Mouse (Mus musculus) E14TG2a.4 (cell line): ENCODE results near the gene Barx1.

Experiments
- H3K27me3 ChIP-seq: 2 replicates; pipeline ENCODE4 v1.6.1; 2014; ENCODE audit warnings: low read length, control low read depth; ENCODE audit not compliant: insufficient read depth
- H3K36me3 ChIP-seq: 2 replicates; pipeline ENCODE4 v1.6.1; 2014; ENCODE audit warnings: low read length, control low read depth; ENCODE audit not compliant: insufficient read depth
- H3K4me1 ChIP-seq: replicated peaks from 2 replicates; pipeline ENCODE4 v1.6.1; 2014; ENCODE audit warnings: low read depth, low read length, control low read depth
- H3K4me3 ChIP-seq: replicated peaks from 2 replicates; pipeline ENCODE4 v1.5.1; 2014; ENCODE audit warnings: mild to moderate bottlenecking, low read length
- H3K9me3 ChIP-seq: 2 replicates; pipeline ENCODE4 v1.6.1; 2014; ENCODE audit warnings: low read length, control low read depth
- CTCF ChIP-seq: conservative IDR thresholded peaks from 2 replicates; pipeline ENCODE4 v1.5.1; 2014; ENCODE audit warnings: low read length
- NANOG ChIP-seq: IDR thresholded peaks from 2 replicates; pipeline ENCODE4 v1.6.1; 2014; ENCODE audit warnings: borderline replicate concordance, low read length, mixed read lengths
- POU5F1 ChIP-seq: IDR thresholded peaks from 2 replicates; pipeline ENCODE4 v1.6.1; 2014; ENCODE audit warnings: low read length, borderline replicate concordance

Gene Barx1

GRCm38 (mm10) chr13:48679351-48679750 is 16.6 kb downstream of the Barx1 start:
- TF ChIP-seq CTCF = peak; percentile 75
- TF ChIP-seq POU5F1 = no peak
- no peak for TF ChIP-seq NANOG
- Histone ChIP-seq H3K9me3 (no peaks in the 10 kb centered on the region), H3K4me1 (no peaks in the 10 kb centered on the region), H3K36me3 (no peaks in the 10 kb centered on the region), H3K27me3 (peaks cover 70% of the 10 kb centered on the region), H3K4me3 (no peak overlapping the region)

GRCm38 (mm10) chr13:48686666-48687065 is 23.9 kb downstream of the Barx1 start:
- H3K9me3 ChIP-seq = 0 out of 2 replicates have a peak, but pooled peaks cover 3% of the 10 kb centered on the region
- no peak overlapping the region for H3K4me3 ChIP-seq
- TF ChIP-seq NANOG (no peak), POU5F1 (no peak), CTCF (no peak)
- H3K36me3 ChIP-seq = no peaks in the 10 kb centered on the region
- H3K27me3 ChIP-seq = peaks cover 43% of the 10 kb centered on the region
- H3K4me1 ChIP-seq = peaks cover 4% of the 10 kb centered on the region; the same call in 1 of the 2 replicates

GRCm38 (mm10) chr13:48691991-48692390 is 29.2 kb downstream of the Barx1 start:
- Histone ChIP-seq H3K27me3 (peaks cover 63% of the 10 kb centered on the region), H3K4me3 (no peak overlapping the region), H3K9me3 (0 out of 2 replicates have a peak, but pooled peaks cover 3% of the 10 kb centered on the region), H3K4me1 (peaks cover 11% of the 10 kb centered on the region; the same call in 1 of the 2 replicates), H3K36me3 (no peaks in the 10 kb centered on the region)
- TF ChIP-seq CTCF (no peak), NANOG (no peak), POU5F1 (no peak)

GRCm38 (mm10) chr13:48694090-48695064 is 31.6 kb downstream of the Barx1 start:
- Histone ChIP-seq H3K36me3 (no peaks in the 10 kb centered on the region), H3K4me3 (peak overlapping the region; percentile 43), H3K4me1 (peaks cover 11% of the 10 kb centered on the region; the same call in 1 of the 2 replicates), H3K9me3 (0 out of 2 replicates have a peak, but pooled peaks cover 3% of the 10 kb centered on the region), H3K27me3 (peaks cover 72% of the 10 kb centered on the region)
- TF ChIP-seq POU5F1 (no peak), NANOG (no peak), CTCF (no peak)

GRCm38 (mm10) chr13:48706385-48706951 is 43.7 kb downstream of the Barx1 start:
- Histone ChIP-seq H3K4me3 (peak overlapping the region; percentile 57), H3K36me3 (no peaks in the 10 kb centered on the region), H3K27me3 (peaks cover 37% of the 10 kb centered on the region), H3K9me3 (no peaks in the 10 kb centered on the region), H3K4me1 (peaks cover 3% of the 10 kb centered on the region; the same call in 1 of the 2 replicates)
- TF ChIP-seq CTCF (no peak), NANOG (no peak), POU5F1 (no peak)

- peaks cover 17% of the 10 kb centered on the region for H3K27me3 ChIP-seq
Observed at GRCm38 (mm10) chr13:48712675-48713074, 49.9 kb downstream of the Barx1 start.

GRCm38 (mm10) chr13:48716075-48716474 is 53.3 kb downstream of the Barx1 start:
- Histone ChIP-seq H3K36me3 (no peaks in the 10 kb centered on the region), H3K27me3 (peaks cover 19% of the 10 kb centered on the region), H3K9me3 (no peaks in the 10 kb centered on the region), H3K4me1 (peaks cover 5% of the 10 kb centered on the region), H3K4me3 (no peak overlapping the region)
- TF ChIP-seq CTCF = peak; percentile 92
- no peak for TF ChIP-seq POU5F1

More at GRCm38 (mm10) chr13:48712675-48713074, 49.9 kb downstream of the Barx1 start:
- Histone ChIP-seq H3K4me3 (no peak overlapping the region), H3K4me1 (peaks cover 5% of the 10 kb centered on the region), H3K36me3 (no peaks in the 10 kb centered on the region), H3K9me3 (no peaks in the 10 kb centered on the region)
- TF ChIP-seq NANOG (no peak), POU5F1 (no peak), CTCF (no peak)
